8 mouse cellular contexts compared by ENCODE assay signal in genomic region chr9:102779493-102779892, GRCm38 (mm10). TPM values are rescaled to one million over a fixed set of nuclear protein-coding genes. Genes with fewer than 3 reads are reported as not detected.
A peak's percentile ranks its signal among the peaks of the same experiment; 100 is the strongest.
DNase-seq lines count a peak whose midpoint lies in the region; ATAC-seq and TF ChIP-seq lines count a peak whose summit lies in the region.

No protein-coding gene starts in this region.

- DNase-seq in midbrain, embryonic 11.5 days (ENCODE audit: low spot score, missing footprints): peak; percentile 97
- DNase-seq in embryonic facial prominence, embryonic 10.5 days (ENCODE audit: low spot score): peak; percentile 91
- peak; percentile 97 for DNase-seq in heart, adult 8-10 months (ENCODE audit: low spot score)
- peak; percentile 100 for DNase-seq in kidney, adult 2 months
- peak; percentile 86 for DNase-seq in limb, embryonic 11.5 days (ENCODE audit: low spot score)
- peak; percentile 68 for DNase-seq in midbrain, postnatal 0 days (ENCODE audit: low spot score)
- peak; percentile 37 to 59 for DNase-seq in spleen, postnatal 14 days (ENCODE audit: low spot score in 2 of 2)

- H3K4me3 ChIP-seq in midbrain, embryonic 11.5 days (ENCODE audit: low read depth, low read length): no peak overlapping the region
- no peak overlapping the region for H3K4me3 ChIP-seq in midbrain, embryonic 15.5 days
- peak overlapping the region; percentile 30; the same call in 1 of the 2 replicates for H3K4me3 ChIP-seq in embryonic facial prominence, embryonic 10.5 days
- H3K4me3 ChIP-seq in kidney, adult 2 months (ENCODE audit: insufficient read depth, low read depth, low read length): no peak overlapping the region
- no peak overlapping the region for H3K4me3 ChIP-seq in limb, embryonic 11.5 days (ENCODE audit: low read depth, low read length)
- no peak overlapping the region for H3K4me3 ChIP-seq in midbrain, postnatal 0 days (ENCODE audit: low read depth, low read length)

- WGBS in midbrain, embryonic 11.5 days: 6% methylated on average over 15 of the region's 15 CpGs
- 6% methylated on average over 15 of the region's 15 CpGs for WGBS in midbrain, embryonic 15.5 days
- WGBS in embryonic facial prominence, embryonic 10.5 days: 3% methylated on average over 15 of the region's 15 CpGs
- 0% methylated on average over 15 of the region's 15 CpGs for WGBS in kidney, adult 2 months
- 6% methylated on average over 15 of the region's 15 CpGs for WGBS in limb, embryonic 11.5 days
- WGBS in midbrain, postnatal 0 days: 10% methylated on average over 15 of the region's 15 CpGs

- peak; percentile 54 for TF ChIP-seq POLR2A in kidney, adult 2 months (IDR thresholded peaks at IDR 0.05; ENCODE audit: low read depth, low read length)

- 0 out of 2 replicates have a peak overlapping the region, but pooled peaks have one; percentile 34 for H3K9ac ChIP-seq in midbrain, embryonic 11.5 days (ENCODE audit: low read length)
- H3K9ac ChIP-seq in midbrain, embryonic 15.5 days: no peak overlapping the region
- H3K9ac ChIP-seq in limb, embryonic 11.5 days (ENCODE audit: low read length): no peak overlapping the region
- no peak overlapping the region for H3K9ac ChIP-seq in midbrain, postnatal 0 days (replicated peaks; ENCODE audit: low read length, poor library complexity, severe bottlenecking)

- ATAC-seq in midbrain, embryonic 11.5 days (ENCODE audit: low FRiP score): peak; percentile 78
- ATAC-seq in midbrain, embryonic 15.5 days (replicated peaks): no peak
- ATAC-seq in limb, embryonic 11.5 days (ENCODE audit: insufficient number of reproducible peaks, low FRiP score, low TSS enrichment, low read depth): peak; percentile 63; the same call in 1 of the 2 replicates
- 0 out of 2 replicates have a peak, but pooled peaks have one; percentile 27 for ATAC-seq in midbrain, postnatal 0 days (ENCODE audit: low FRiP score)

- peaks cover 6% of the 10 kb centered on the region for H3K4me1 ChIP-seq in midbrain, embryonic 11.5 days (ENCODE audit: control insufficient read depth, insufficient read depth, low read length)
- 0 out of 2 replicates have a peak, but pooled peaks cover 3% of the 10 kb centered on the region for H3K4me1 ChIP-seq in midbrain, embryonic 15.5 days
- peaks cover 58% of the 10 kb centered on the region for H3K4me1 ChIP-seq in embryonic facial prominence, embryonic 10.5 days
- H3K4me1 ChIP-seq in kidney, adult 2 months (ENCODE audit: control insufficient read depth, insufficient read depth, low read length): peaks cover 32% of the 10 kb centered on the region
- peaks cover 9% of the 10 kb centered on the region; the same call in 1 of the 2 replicates for H3K4me1 ChIP-seq in limb, embryonic 11.5 days (ENCODE audit: control insufficient read depth, insufficient read depth, low read length)
- no peaks in the 10 kb centered on the region for H3K4me1 ChIP-seq in midbrain, postnatal 0 days (ENCODE audit: insufficient read depth, low read length)

- H3K4me2 ChIP-seq in midbrain, embryonic 11.5 days: peak overlapping the region; percentile 14; the same call in 1 of the 2 replicates
- H3K4me2 ChIP-seq in midbrain, embryonic 15.5 days: no peak overlapping the region
- H3K4me2 ChIP-seq in limb, embryonic 11.5 days (ENCODE audit: low read depth, severe bottlenecking): no peak overlapping the region
- H3K4me2 ChIP-seq in midbrain, postnatal 0 days (ENCODE audit: low read depth, low read length, poor library complexity, severe bottlenecking): no peak overlapping the region

- no peaks in the 10 kb centered on the region for H3K9me3 ChIP-seq in midbrain, embryonic 11.5 days (ENCODE audit: control insufficient read depth, low read length)
- H3K9me3 ChIP-seq in midbrain, embryonic 15.5 days: no peaks in the 10 kb centered on the region
- no peaks in the 10 kb centered on the region for H3K9me3 ChIP-seq in embryonic facial prominence, embryonic 10.5 days
- H3K9me3 ChIP-seq in limb, embryonic 11.5 days (ENCODE audit: control insufficient read depth, low read length): no peaks in the 10 kb centered on the region
- no peaks in the 10 kb centered on the region for H3K9me3 ChIP-seq in midbrain, postnatal 0 days (ENCODE audit: low read length)

- no peaks in the 10 kb centered on the region for H3K36me3 ChIP-seq in midbrain, embryonic 11.5 days (ENCODE audit: control insufficient read depth, insufficient read depth, low read length)
- H3K36me3 ChIP-seq in midbrain, embryonic 15.5 days (replicated peaks): no peaks in the 10 kb centered on the region
- no peaks in the 10 kb centered on the region for H3K36me3 ChIP-seq in embryonic facial prominence, embryonic 10.5 days (replicated peaks)
- no peaks in the 10 kb centered on the region for H3K36me3 ChIP-seq in kidney, adult 2 months (ENCODE audit: control insufficient read depth, insufficient read depth, low read length)
- no peaks in the 10 kb centered on the region for H3K36me3 ChIP-seq in limb, embryonic 11.5 days (ENCODE audit: control insufficient read depth, insufficient read depth, low read length)
- H3K36me3 ChIP-seq in midbrain, postnatal 0 days (ENCODE audit: insufficient read depth, low read length): no peaks in the 10 kb centered on the region

- TF ChIP-seq CTCF in kidney, adult 2 months (conservative IDR thresholded peaks at IDR 0.05; ENCODE audit: insufficient read depth, insufficient read length, low read depth, low read length): peak; percentile 91
- TF ChIP-seq CTCF in midbrain, postnatal 0 days (IDR thresholded peaks at IDR 0.05): peak; percentile 73

- H3K27ac ChIP-seq in midbrain, embryonic 11.5 days (ENCODE audit: low read depth, low read length): no peak overlapping the region
- no peak overlapping the region for H3K27ac ChIP-seq in midbrain, embryonic 15.5 days
- peak overlapping the region; percentile 73 for H3K27ac ChIP-seq in embryonic facial prominence, embryonic 10.5 days (replicated peaks)
- peak overlapping the region; percentile 95 for H3K27ac ChIP-seq in kidney, adult 2 months (ENCODE audit: insufficient read depth, low read depth, low read length)
- H3K27ac ChIP-seq in limb, embryonic 11.5 days (replicated peaks; ENCODE audit: low read depth, low read length): no peak overlapping the region
- no peak overlapping the region for H3K27ac ChIP-seq in midbrain, postnatal 0 days (ENCODE audit: low read depth, low read length)

- H3K27me3 ChIP-seq in midbrain, embryonic 11.5 days (ENCODE audit: control insufficient read depth, insufficient read depth, low read length): no peaks in the 10 kb centered on the region
- H3K27me3 ChIP-seq in midbrain, embryonic 15.5 days (replicated peaks): no peaks in the 10 kb centered on the region
- no peaks in the 10 kb centered on the region for H3K27me3 ChIP-seq in embryonic facial prominence, embryonic 10.5 days (replicated peaks; ENCODE audit: low read depth, poor library complexity, severe bottlenecking)
- H3K27me3 ChIP-seq in kidney, adult 2 months (replicated peaks; ENCODE audit: control insufficient read depth, insufficient read depth, low read length): no peaks in the 10 kb centered on the region
- no peaks in the 10 kb centered on the region for H3K27me3 ChIP-seq in limb, embryonic 11.5 days (ENCODE audit: control insufficient read depth, insufficient read depth, low read length)
- H3K27me3 ChIP-seq in midbrain, postnatal 0 days (ENCODE audit: insufficient read depth, low read length): no peaks in the 10 kb centered on the region

RNA-seq across cellular contexts. Expression of gene Ryk, which starts 55.2 kb away (rescaled TPM):
- 24.2 and 27.1 TPM in 2 replicates for polyA plus RNA-seq in midbrain, embryonic 11.5 days (2014; fragmentation: Nextera tagmentation; extraction: Ambion mirVana)
- polyA plus RNA-seq in midbrain, embryonic 15.5 days (2015; fragmentation: Nextera tagmentation; extraction: Ambion mirVana): 12.5 and 14.1 TPM in 2 replicates
- 15.8 and 15.9 TPM in 2 replicates for polyA plus RNA-seq in embryonic facial prominence, embryonic 10.5 days (2016; fragmentation: Nextera tagmentation; extraction: Ambion mirVana)
- total RNA-seq in heart, adult 8-10 months (2022): 10 to 100 TPM; 35.0 to 41.6 (median 36.9) TPM
- polyA plus RNA-seq in kidney, adult 2 months (2012; rRNA removed): 41.2 and 42.7 TPM in 2 replicates
- 31.6 and 43.0 TPM in 2 replicates for polyA plus RNA-seq in limb, embryonic 11.5 days (2014; fragmentation: Nextera tagmentation; extraction: Ambion mirVana)
- 39.2 and 43.0 TPM in 2 replicates for total RNA-seq in midbrain, postnatal 0 days (2014; rRNA removed)
- polyA plus RNA-seq in midbrain, postnatal 0 days (2015; fragmentation: Nextera tagmentation; extraction: Ambion mirVana): 7.9 and 9.5 TPM in 2 replicates

Comparison
In these comparisons a context has a peak if more than half of its experiments do, and no peak if none do; other contexts are left out.
1. DNase-seq: peak in every context shown above with its lines; median percentile 100 in kidney, adult 2 months; 97 in midbrain, embryonic 11.5 days; 97 in heart, adult 8-10 months; 91 in embryonic facial prominence, embryonic 10.5 days; 86 in limb, embryonic 11.5 days; 68 in midbrain, postnatal 0 days; 48 in spleen, postnatal 14 days.
2. H3K27ac ChIP-seq: peak in embryonic facial prominence, embryonic 10.5 days (single experiment) and kidney, adult 2 months (single experiment); none in midbrain, embryonic 11.5 days (single experiment), midbrain, embryonic 15.5 days (single experiment), limb, embryonic 11.5 days (single experiment) and midbrain, postnatal 0 days (single experiment).